Comparison of ENCODE assay signal across 8 mouse cellular contexts in genomic region chr5:5514196-5515076, GRCm38 (mm10). TPM values are rescaled to one million over a fixed set of nuclear protein-coding genes. Genes with fewer than 3 reads are reported as not detected.
DNase-seq lines count a peak whose midpoint lies in the region; ATAC-seq and TF ChIP-seq lines count a peak whose summit lies in the region.

Gene Cldn12 (minus strand): TSS chr5:5514958.

- peak within 1 kb of the TSS; percentile 92 for H3K4me3 ChIP-seq in gastrocnemius, adult 2 months
- peak within 1 kb of the TSS; percentile 64 for H3K4me3 ChIP-seq in hindbrain, postnatal 0 days (ENCODE audit: low read length)
- peak within 1 kb of the TSS; percentile 86 for H3K4me3 ChIP-seq in left cerebral cortex, adult 2 months

- peak within 1 kb of the TSS; percentile 63 for H3K9ac ChIP-seq in hindbrain, postnatal 0 days (replicated peaks; ENCODE audit: low read length)

- H3K9me3 ChIP-seq in hindbrain, postnatal 0 days (ENCODE audit: low read length) = no peaks in the 10 kb centered on the region

- H3K4me2 ChIP-seq in hindbrain, postnatal 0 days (ENCODE audit: low read depth, low read length) = peak within 1 kb of the TSS; percentile 72

- no peaks in the 10 kb centered on the region for H3K4me1 ChIP-seq in hindbrain, postnatal 0 days (ENCODE audit: insufficient read depth, low read length)

- under 1% methylated on average over 73 of the region's 79 CpGs for whole genome bisulfite sequencing in hindbrain, postnatal 0 days

- DNase-seq in R1 (ENCODE audit: low read depth, low spot score) = peak; percentile 95
- DNase-seq in cerebellum, postnatal 25 days = peak; percentile 98 to 99
- DNase-seq in gastrocnemius, adult 2 months = peak; percentile 98
- peak; percentile 99 for DNase-seq in hindbrain, postnatal 0 days (ENCODE audit: low spot score)
- DNase-seq in left cerebral cortex, adult 2 months (ENCODE audit: extremely low spot score in 1 of 2, low spot score in 2 of 2) = peak; percentile 95 to 96
- peak; percentile 95 to 97 for DNase-seq in right cerebral cortex, adult 2 months (ENCODE audit: low spot score in 2 of 2)
- peak; percentile 97 for DNase-seq in urinary bladder, postnatal 14 days (ENCODE audit: low spot score)

- intact Hi-C loops in gastrocnemius, adult 2 months (cut with DNase I) = loop anchor here (5.0 kb wide), 1 partner anchor 43 kb away; the partner anchor contains the start of gene Gtpbp10
- intact Hi-C loops in left cerebral cortex, adult 2 months (cut with DNase I) = loop anchor here (5.0 kb wide), 3 partner anchors 43 to 178 kb away; partner anchors contain the start of genes Gtpbp10 and Steap2

- no peaks in the 10 kb centered on the region for H3K27me3 ChIP-seq in hindbrain, postnatal 0 days (ENCODE audit: insufficient read depth, low read length)

- peak within 1 kb of the TSS; percentile 96 for H3K27ac ChIP-seq in gastrocnemius, adult 2 months
- peak within 1 kb of the TSS; percentile 80; the same call in 1 of the 2 replicates for H3K27ac ChIP-seq in hindbrain, postnatal 0 days
- H3K27ac ChIP-seq in left cerebral cortex, adult 2 months = peak within 1 kb of the TSS; percentile 99

- peak; percentile 95 for ATAC-seq in hindbrain, postnatal 0 days
- peak; percentile 79 for ATAC-seq in megakaryocyte, adult 5-6 weeks (ENCODE audit: poor library complexity, severe bottlenecking)

- no peak for TF ChIP-seq CTCF in gastrocnemius, adult 2 months (IDR thresholded peaks at IDR 0.05)
- TF ChIP-seq CTCF in hindbrain, postnatal 0 days (IDR thresholded peaks at IDR 0.05; ENCODE audit: low read depth) = no peak
- TF ChIP-seq CTCF in left cerebral cortex, adult 2 months (IDR thresholded peaks at IDR 0.05) = no peak

- no peaks in the 10 kb centered on the region for H3K36me3 ChIP-seq in hindbrain, postnatal 0 days (ENCODE audit: insufficient read depth, low read length)

RNA-seq across cellular contexts. Expression of gene Cldn12, which starts in this region (rescaled TPM):
- 10 to 100 TPM in 1 of 2 experiments, 1 to 10 TPM in 1; 9.8 to 19.1 TPM for total RNA-seq in gastrocnemius, adult 2 months (2021)
- 17.6 and 17.7 TPM in 2 replicates for total RNA-seq in hindbrain, postnatal 0 days (2014; rRNA removed)
- 11.9 and 12.0 TPM in 2 replicates for polyA plus RNA-seq in hindbrain, postnatal 0 days (2015; fragmentation: Nextera tagmentation; extraction: Ambion mirVana)
- 10 to 100 TPM; 40.5 to 45.1 TPM for total RNA-seq in left cerebral cortex, adult 2 months (2021)
- total RNA-seq in megakaryocyte, adult 5-6 weeks (2015) = 0.80 and 3.2 TPM in 2 replicates
- total RNA-seq in megakaryocyte, adult 5-6 weeks (2017) = 2.2 and 2.3 TPM in 2 replicates

Comparison
In these comparisons a context has a peak if more than half of its experiments do, and no peak if none do; other contexts are left out.
1. Peak in every context shown above with its lines: DNase-seq, ATAC-seq, H3K4me3 ChIP-seq and H3K27ac ChIP-seq.